Mouse (Mus musculus): Measurements from ENCODE around the gene Irf4.

Gene Irf4

GRCm38 (mm10) chr13:30749021-30749556, at the start of gene Irf4:
Gene Irf4 (plus strand): TSS chr13:30749226.
- DNase-seq (ENCODE audit: low spot score) = peak; percentile 60

GRCm38 (mm10) chr13:30702695-30703094, 46.3 kb upstream of the Irf4 start:
- no peak for DNase-seq (ENCODE audit: low spot score)

- DNase-seq (ENCODE audit: low spot score) = no peak
Observed at GRCm38 (mm10) chr13:30704246-30705095, 44.6 kb upstream of the Irf4 start.

- no peak for DNase-seq (ENCODE audit: low spot score)
Observed at GRCm38 (mm10) chr13:30711066-30711465, 38.0 kb upstream of the Irf4 start.

GRCm38 (mm10) chr13:30711711-30712110, 37.3 kb upstream of the Irf4 start:
- DNase-seq (ENCODE audit: low spot score) = no peak

- DNase-seq (ENCODE audit: low spot score) = no peak
Observed at GRCm38 (mm10) chr13:30712280-30712679, 36.7 kb upstream of the Irf4 start.

GRCm38 (mm10) chr13:30713621-30714020, 35.4 kb upstream of the Irf4 start:
- no peak for DNase-seq (ENCODE audit: low spot score)

- no peak for DNase-seq (ENCODE audit: low spot score)
Observed at GRCm38 (mm10) chr13:30714552-30714951, 34.5 kb upstream of the Irf4 start.

GRCm38 (mm10) chr13:30715060-30715459, 34.0 kb upstream of the Irf4 start:
- DNase-seq (ENCODE audit: low spot score) = no peak

- no peak for DNase-seq (ENCODE audit: low spot score)
Observed at GRCm38 (mm10) chr13:30715573-30715972, 33.5 kb upstream of the Irf4 start.

- no peak for DNase-seq (ENCODE audit: low spot score)
Observed at GRCm38 (mm10) chr13:30716611-30717010, 32.4 kb upstream of the Irf4 start.

GRCm38 (mm10) chr13:30722601-30723000, 26.4 kb upstream of the Irf4 start:
- DNase-seq (ENCODE audit: low spot score) = peak; percentile 50

GRCm38 (mm10) chr13:30723258-30723657, 25.8 kb upstream of the Irf4 start:
- DNase-seq (ENCODE audit: low spot score) = no peak

- DNase-seq (ENCODE audit: low spot score) = no peak
Observed at GRCm38 (mm10) chr13:30723858-30724257, 25.2 kb upstream of the Irf4 start.

GRCm38 (mm10) chr13:30724691-30725271, 24.2 kb upstream of the Irf4 start:
- peak; percentile 33 for DNase-seq (ENCODE audit: low spot score)

GRCm38 (mm10) chr13:30726879-30727278, 22.1 kb upstream of the Irf4 start:
- DNase-seq (ENCODE audit: low spot score) = no peak

- DNase-seq (ENCODE audit: low spot score) = no peak
Observed at GRCm38 (mm10) chr13:30728155-30728554, 20.9 kb upstream of the Irf4 start.

GRCm38 (mm10) chr13:30729245-30729644, 19.8 kb upstream of the Irf4 start:
- no peak for DNase-seq (ENCODE audit: low spot score)

GRCm38 (mm10) chr13:30730104-30730793, 18.8 kb upstream of the Irf4 start:
- no peak for DNase-seq (ENCODE audit: low spot score)

GRCm38 (mm10) chr13:30732709-30733445, 16.1 kb upstream of the Irf4 start:
- DNase-seq (ENCODE audit: low spot score) = no peak

GRCm38 (mm10) chr13:30736721-30737120, 12.3 kb upstream of the Irf4 start:
- DNase-seq (ENCODE audit: low spot score) = no peak

- no peak for DNase-seq (ENCODE audit: low spot score)
Observed at GRCm38 (mm10) chr13:30737257-30737656, 11.8 kb upstream of the Irf4 start.

Data from retina, embryonic 14.5 days (tissue).